Comparison of ENCODE assay signal across 9 mouse cellular contexts in genomic region chr14:62940383-62941074, GRCm38 (mm10). TPM values are rescaled to one million over a fixed set of nuclear protein-coding genes. Genes with fewer than 3 reads are reported as not detected.
DNase-seq lines count a peak whose midpoint lies in the region; ATAC-seq lines count a peak whose summit lies in the region.
"Had no signal": no experiment of that assay in that cellular context is flagged by ENCODE, and none has a peak within 500 bp of the region (broad histone marks: within the 10 kb centered on the region; RNA-seq: fewer than 3 reads in every experiment).

No protein-coding gene starts in this region.

- H3K4me3 ChIP-seq in liver, embryonic 11.5 days (ENCODE audit: low read depth, low read length): no peak overlapping the region
- H3K4me3 ChIP-seq in forebrain, embryonic 11.5 days (ENCODE audit: low read depth, low read length): no peak overlapping the region

- no peak overlapping the region for H3K27ac ChIP-seq in liver, embryonic 11.5 days (ENCODE audit: low read depth, low read length)
- no peak overlapping the region for H3K27ac ChIP-seq in forebrain, embryonic 11.5 days (ENCODE audit: low read depth, low read length)

- H3K9ac ChIP-seq in liver, embryonic 11.5 days (ENCODE audit: low read depth, low read length): no peak overlapping the region
- no peak overlapping the region for H3K9ac ChIP-seq in forebrain, embryonic 11.5 days (ENCODE audit: low read length)

- peak; percentile 30 for DNase-seq in liver
- no peak for DNase-seq in liver, embryonic 11.5 days (ENCODE audit: low spot score)
- peak; percentile 50 for DNase-seq in brain, adult 2 months (ENCODE audit: low read depth, low spot score)
- peak; percentile 63 to 64 for DNase-seq in kidney, adult 8-10 months
- DNase-seq in urinary bladder, postnatal 14 days (ENCODE audit: low spot score): peak; percentile 73
- no peak for DNase-seq in yolk sac, embryonic 10.5 days (ENCODE audit: low spot score)
- DNase-seq in forebrain, embryonic 11.5 days (ENCODE audit: low spot score): no peak

- H3K27me3 ChIP-seq in liver, embryonic 11.5 days (replicated peaks; ENCODE audit: control insufficient read depth, insufficient read depth, low read length): no peaks in the 10 kb centered on the region
- H3K27me3 ChIP-seq in forebrain, embryonic 11.5 days (ENCODE audit: control insufficient read depth, insufficient read depth, low read length): no peaks in the 10 kb centered on the region

- 55% methylated on average over 14 of the region's 14 CpGs for WGBS in liver, embryonic 11.5 days
- 91% methylated on average over 14 of the region's 14 CpGs for WGBS in forebrain, embryonic 11.5 days

- H3K9me3 ChIP-seq in liver, embryonic 11.5 days (ENCODE audit: control insufficient read depth, low read length): no peaks in the 10 kb centered on the region
- peaks cover 4% of the 10 kb centered on the region; the same call in 1 of the 2 replicates for H3K9me3 ChIP-seq in forebrain, embryonic 11.5 days (ENCODE audit: control insufficient read depth, low read length)

- H3K4me2 ChIP-seq in liver, embryonic 11.5 days: no peak overlapping the region
- no peak overlapping the region for H3K4me2 ChIP-seq in forebrain, embryonic 11.5 days (ENCODE audit: low read depth, low read length, severe bottlenecking)

- no peaks in the 10 kb centered on the region for H3K4me1 ChIP-seq in liver, embryonic 11.5 days (replicated peaks; ENCODE audit: control insufficient read depth, insufficient read depth, low read length)
- no peaks in the 10 kb centered on the region for H3K4me1 ChIP-seq in forebrain, embryonic 11.5 days (replicated peaks; ENCODE audit: control insufficient read depth, insufficient read depth, low read length)

- ATAC-seq in liver, embryonic 11.5 days (replicated peaks; ENCODE audit: low FRiP score): no peak
- ATAC-seq in monocyte, adult 5-6 weeks (replicated peaks; ENCODE audit: insufficient number of reproducible peaks, low FRiP score, low TSS enrichment, poor library complexity, severe bottlenecking): peak; percentile 81
- no peak for ATAC-seq in forebrain, embryonic 11.5 days (replicated peaks; ENCODE audit: low FRiP score)

- peaks cover 3% of the 10 kb centered on the region; the same call in 1 of the 2 replicates for H3K36me3 ChIP-seq in liver, embryonic 11.5 days (ENCODE audit: control insufficient read depth, insufficient read depth, low read length)
- no peaks in the 10 kb centered on the region; the same call in 1 of the 2 replicates for H3K36me3 ChIP-seq in forebrain, embryonic 11.5 days (ENCODE audit: control insufficient read depth, insufficient read depth, low read length)

RNA-seq across cellular contexts. Expression of gene Defb48, which starts 43.8 kb away (rescaled TPM):
- not detected in 2 replicates for polyA plus RNA-seq in liver, embryonic 11.5 days (2014; fragmentation: Nextera tagmentation; extraction: Ambion mirVana)
- total RNA-seq in monocyte, adult 5-6 weeks (2017): not detected in 3 replicates
- polyA plus RNA-seq in forebrain, embryonic 11.5 days (2014; fragmentation: Nextera tagmentation; extraction: Ambion mirVana): not detected in 2 replicates
- polyA plus RNA-seq: intestine, embryonic 14.5 days had no signal

RNA-seq across cellular contexts. Expression of gene Defb47, which starts 57.3 kb away (rescaled TPM):
- not detected in 2 replicates for polyA plus RNA-seq in liver, embryonic 11.5 days (2014; fragmentation: Nextera tagmentation; extraction: Ambion mirVana)
- not detected in 3 replicates for total RNA-seq in monocyte, adult 5-6 weeks (2017)
- polyA plus RNA-seq in forebrain, embryonic 11.5 days (2014; fragmentation: Nextera tagmentation; extraction: Ambion mirVana): not detected in 2 replicates
- polyA plus RNA-seq: intestine, embryonic 14.5 days had no signal

Comparison
In these comparisons a context has a peak if more than half of its experiments do, and no peak if none do; other contexts are left out.
1. DNase-seq: peak in liver (single experiment), brain, adult 2 months (single experiment), kidney, adult 8-10 months (2 of 2) and urinary bladder, postnatal 14 days (single experiment); none in liver, embryonic 11.5 days (single experiment), yolk sac, embryonic 10.5 days (single experiment) and forebrain, embryonic 11.5 days (single experiment).